Mouse (Mus musculus): ENCODE measurements at regions not wholly inside any gene's neighbourhood (a gene's known extent, or its start where the extent isn't known, plus 50 kb on each side); places are given as distances from the start of the nearest gene placed in this dataset.
"Not testable (repeated sequence)": the region's sequence is repeated elsewhere in the genome, so short reads cannot be mapped to it uniquely, and the experiment has no call there.

- not testable (repeated sequence) for H3K9ac ChIP-seq (replicated peaks; ENCODE audit: low read depth, low read length); H3K36me3 ChIP-seq (ENCODE audit: control insufficient read depth, insufficient read depth, low read length); H3K27ac ChIP-seq (ENCODE audit: low read length); ATAC-seq (ENCODE audit: insufficient number of reproducible peaks, insufficient read depth, low FRiP score, low read depth); H3K27me3 ChIP-seq (ENCODE audit: control insufficient read depth, insufficient read depth, low read length); H3K4me2 ChIP-seq (replicated peaks; ENCODE audit: low read depth, low read length); H3K9me3 ChIP-seq (ENCODE audit: control insufficient read depth, low read depth, low read length); H3K4me1 ChIP-seq (ENCODE audit: control insufficient read depth, insufficient read depth, low read length); H3K4me3 ChIP-seq (ENCODE audit: low read depth, low read length)
Observed at GRCm38 (mm10) chr13:12726831-12727230, 73.0 kb downstream of the Prl2c3 start.

GRCm38 (mm10) chr13:12717972-12718546 lies 81.8 kb downstream of the Prl2c3 start:
- WGBS = 83% methylated on average over 7 of the region's 7 CpGs
- H3K4me2 ChIP-seq (replicated peaks; ENCODE audit: low read depth, low read length); H3K27ac ChIP-seq (ENCODE audit: low read length); H3K4me3 ChIP-seq (ENCODE audit: low read depth, low read length); H3K4me1 ChIP-seq (ENCODE audit: control insufficient read depth, insufficient read depth, low read length); H3K9ac ChIP-seq (replicated peaks; ENCODE audit: low read depth, low read length); ATAC-seq (ENCODE audit: insufficient number of reproducible peaks, insufficient read depth, low FRiP score, low read depth); H3K27me3 ChIP-seq (ENCODE audit: control insufficient read depth, insufficient read depth, low read length); H3K9me3 ChIP-seq (ENCODE audit: control insufficient read depth, low read depth, low read length); H3K36me3 ChIP-seq (ENCODE audit: control insufficient read depth, insufficient read depth, low read length): not testable (repeated sequence)

GRCm38 (mm10) chr13:12711471-12712273 lies 88.2 kb downstream of the Prl2c3 start:
- Histone ChIP-seq H3K4me3 (ENCODE audit: low read depth, low read length) (no peak overlapping the region), H3K9me3 (ENCODE audit: control insufficient read depth, low read depth, low read length) (no peaks in the 10 kb centered on the region), H3K27ac (ENCODE audit: low read length) (no peak overlapping the region), H3K9ac (replicated peaks; ENCODE audit: low read depth, low read length) (no peak overlapping the region), H3K4me2 (replicated peaks; ENCODE audit: low read depth, low read length) (no peak overlapping the region), H3K4me1 (ENCODE audit: control insufficient read depth, insufficient read depth, low read length) (no peaks in the 10 kb centered on the region), H3K36me3 (ENCODE audit: control insufficient read depth, insufficient read depth, low read length) (no peaks in the 10 kb centered on the region), H3K27me3 (ENCODE audit: control insufficient read depth, insufficient read depth, low read length) (no peaks in the 10 kb centered on the region)
- 67% methylated on average over 7 of the region's 7 CpGs for WGBS
- ATAC-seq (ENCODE audit: insufficient number of reproducible peaks, insufficient read depth, low FRiP score, low read depth) = no peak

GRCm38 (mm10) chr13:12702804-12703612 lies 96.9 kb downstream of the Prl2c3 start:
- not testable (repeated sequence) for H3K9ac ChIP-seq (replicated peaks; ENCODE audit: low read depth, low read length); H3K9me3 ChIP-seq (ENCODE audit: control insufficient read depth, low read depth, low read length); H3K4me3 ChIP-seq (ENCODE audit: low read depth, low read length); H3K27me3 ChIP-seq (ENCODE audit: control insufficient read depth, insufficient read depth, low read length); H3K4me2 ChIP-seq (replicated peaks; ENCODE audit: low read depth, low read length); H3K36me3 ChIP-seq (ENCODE audit: control insufficient read depth, insufficient read depth, low read length); H3K27ac ChIP-seq (ENCODE audit: low read length); H3K4me1 ChIP-seq (ENCODE audit: control insufficient read depth, insufficient read depth, low read length)
- peak; percentile 62 for ATAC-seq (ENCODE audit: insufficient number of reproducible peaks, insufficient read depth, low FRiP score, low read depth)
- WGBS = 2% methylated on average over 10 of the region's 27 CpGs

- not testable (repeated sequence) for H3K27me3 ChIP-seq (ENCODE audit: control insufficient read depth, insufficient read depth, low read length); H3K4me1 ChIP-seq (ENCODE audit: control insufficient read depth, insufficient read depth, low read length); H3K36me3 ChIP-seq (ENCODE audit: control insufficient read depth, insufficient read depth, low read length); H3K9ac ChIP-seq (replicated peaks; ENCODE audit: low read depth, low read length); H3K9me3 ChIP-seq (ENCODE audit: control insufficient read depth, low read depth, low read length); H3K4me2 ChIP-seq (replicated peaks; ENCODE audit: low read depth, low read length); H3K27ac ChIP-seq (ENCODE audit: low read length)
- ATAC-seq (ENCODE audit: insufficient number of reproducible peaks, insufficient read depth, low FRiP score, low read depth) = peak; percentile 62
- H3K4me3 ChIP-seq (ENCODE audit: low read depth, low read length) = peak overlapping the region; percentile 17; the same call in 1 of the 2 replicates
- 1% methylated on average over 27 of the region's 46 CpGs for WGBS
Observed at GRCm38 (mm10) chr13:12702111-12702803, 97.6 kb downstream of the Prl2c3 start.

- ATAC-seq (ENCODE audit: insufficient number of reproducible peaks, insufficient read depth, low FRiP score, low read depth) = 0 out of 2 replicates have a peak, but pooled peaks have one; percentile 31
- H3K27me3 ChIP-seq (ENCODE audit: control insufficient read depth, insufficient read depth, low read length); H3K4me3 ChIP-seq (ENCODE audit: low read depth, low read length); H3K36me3 ChIP-seq (ENCODE audit: control insufficient read depth, insufficient read depth, low read length); H3K9ac ChIP-seq (replicated peaks; ENCODE audit: low read depth, low read length); H3K9me3 ChIP-seq (ENCODE audit: control insufficient read depth, low read depth, low read length); H3K27ac ChIP-seq (ENCODE audit: low read length); H3K4me1 ChIP-seq (ENCODE audit: control insufficient read depth, insufficient read depth, low read length); H3K4me2 ChIP-seq (replicated peaks; ENCODE audit: low read depth, low read length): not testable (repeated sequence)
- 43% methylated on average over 4 of the region's 7 CpGs for WGBS
Observed at GRCm38 (mm10) chr13:12693593-12694118, 106.2 kb downstream of the Prl2c3 start.

GRCm38 (mm10) chr13:12688778-12689177 lies 111.1 kb downstream of the Prl2c3 start:
- not testable (repeated sequence) for H3K4me2 ChIP-seq (replicated peaks; ENCODE audit: low read depth, low read length); H3K4me1 ChIP-seq (ENCODE audit: control insufficient read depth, insufficient read depth, low read length); H3K36me3 ChIP-seq (ENCODE audit: control insufficient read depth, insufficient read depth, low read length); H3K4me3 ChIP-seq (ENCODE audit: low read depth, low read length); H3K27me3 ChIP-seq (ENCODE audit: control insufficient read depth, insufficient read depth, low read length); H3K9ac ChIP-seq (replicated peaks; ENCODE audit: low read depth, low read length); H3K9me3 ChIP-seq (ENCODE audit: control insufficient read depth, low read depth, low read length); H3K27ac ChIP-seq (ENCODE audit: low read length); ATAC-seq (ENCODE audit: insufficient number of reproducible peaks, insufficient read depth, low FRiP score, low read depth)
- WGBS = no CpG with 5 or more reads among the region's 1 CpGs

- ATAC-seq (ENCODE audit: insufficient number of reproducible peaks, insufficient read depth, low FRiP score, low read depth) = peak; percentile 77
- H3K4me2 ChIP-seq (replicated peaks; ENCODE audit: low read depth, low read length); H3K9ac ChIP-seq (replicated peaks; ENCODE audit: low read depth, low read length); H3K27me3 ChIP-seq (ENCODE audit: control insufficient read depth, insufficient read depth, low read length); H3K4me1 ChIP-seq (ENCODE audit: control insufficient read depth, insufficient read depth, low read length); H3K9me3 ChIP-seq (ENCODE audit: control insufficient read depth, low read depth, low read length); H3K4me3 ChIP-seq (ENCODE audit: low read depth, low read length); H3K36me3 ChIP-seq (ENCODE audit: control insufficient read depth, insufficient read depth, low read length); H3K27ac ChIP-seq (ENCODE audit: low read length): not testable (repeated sequence)
- 44% methylated on average over 1 of the region's 5 CpGs for WGBS
Observed at GRCm38 (mm10) chr13:12688149-12688548, 111.7 kb downstream of the Prl2c3 start.

All from stomach, embryonic 14.5 days (tissue).